Mouse (Mus musculus) induced T-regulatory cell, adult 2 months (primary cell): ENCODE results near the gene Abca9.

Experiments used
- DNase-seq: peaks from one replicate; pipeline ENCODE4 v3.0.0-alpha.2; 2012; ENCODE audit warnings: low read depth

Abca9 gene

DNA sequence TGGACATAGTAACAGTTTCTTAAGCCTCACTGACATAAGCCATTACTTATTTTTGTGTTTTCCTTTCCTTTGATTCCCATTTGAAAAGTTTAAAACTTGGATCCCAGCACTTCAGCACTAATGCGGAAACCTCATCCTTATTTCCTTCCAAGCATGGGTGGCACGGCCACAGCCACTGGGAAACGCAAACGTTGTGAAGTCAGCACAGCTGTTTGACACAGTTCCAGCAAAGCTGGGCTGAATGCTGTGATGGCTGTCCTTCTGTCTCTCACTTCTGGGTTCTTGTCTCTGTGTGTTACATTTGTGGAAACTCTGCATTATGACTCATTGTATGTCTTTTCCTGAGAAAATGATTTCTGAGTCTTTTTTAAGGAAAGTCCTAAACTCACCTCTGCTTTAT, 107.0 kb downstream of the Abca9 start:
- no peak for DNase-seq

DNA sequence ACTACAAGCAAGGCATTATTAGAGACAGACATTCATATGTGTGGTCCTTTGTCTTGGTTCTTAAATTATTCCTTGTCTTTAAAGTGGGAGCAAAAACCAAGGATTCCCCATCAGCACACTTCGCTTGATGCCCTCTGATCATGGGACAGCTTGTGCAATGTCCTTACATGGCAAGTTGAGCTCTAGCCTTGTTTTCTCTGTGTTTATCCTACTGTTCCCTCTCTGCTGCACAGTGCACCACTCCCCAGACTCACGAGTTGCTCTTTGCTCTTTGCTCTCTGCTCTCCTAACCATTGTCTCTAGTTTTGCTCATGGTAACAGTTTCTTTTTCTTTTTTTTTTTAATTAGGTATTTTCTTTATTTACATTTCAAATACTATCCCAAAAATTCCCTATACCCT, 107.9 kb downstream of the Abca9 start:
- no peak for DNase-seq

DNA sequence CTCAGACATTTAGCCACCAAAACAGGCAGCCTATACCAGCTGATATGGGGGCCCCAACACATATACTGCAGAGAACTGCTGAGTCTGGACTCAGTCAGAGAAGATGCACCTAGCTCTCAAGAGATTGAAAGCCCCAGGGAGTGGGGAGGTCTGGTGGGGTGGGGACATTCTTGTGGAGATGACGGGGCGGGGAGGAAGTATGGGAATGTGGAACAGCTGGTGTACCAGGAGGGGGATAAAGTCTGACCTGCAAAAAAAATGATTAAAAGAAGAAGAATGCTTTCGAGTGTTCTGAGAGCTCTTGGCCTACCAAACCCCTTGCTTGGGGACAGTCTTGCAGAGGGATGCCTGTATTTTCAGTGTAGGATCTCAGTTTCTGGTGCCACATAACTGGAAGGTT, 114.3 kb downstream of the Abca9 start:
- DNase-seq: no peak
